Mouse (Mus musculus): Measurements from ENCODE around the gene Ccdc61. TPM values are rescaled to one million over a fixed set of nuclear protein-coding genes. Genes with fewer than 3 reads are reported as not detected.

Ccdc61 gene
- polyA plus RNA-seq, 1 experiment from 2014 or later, result 16.1 TPM

DNA sequence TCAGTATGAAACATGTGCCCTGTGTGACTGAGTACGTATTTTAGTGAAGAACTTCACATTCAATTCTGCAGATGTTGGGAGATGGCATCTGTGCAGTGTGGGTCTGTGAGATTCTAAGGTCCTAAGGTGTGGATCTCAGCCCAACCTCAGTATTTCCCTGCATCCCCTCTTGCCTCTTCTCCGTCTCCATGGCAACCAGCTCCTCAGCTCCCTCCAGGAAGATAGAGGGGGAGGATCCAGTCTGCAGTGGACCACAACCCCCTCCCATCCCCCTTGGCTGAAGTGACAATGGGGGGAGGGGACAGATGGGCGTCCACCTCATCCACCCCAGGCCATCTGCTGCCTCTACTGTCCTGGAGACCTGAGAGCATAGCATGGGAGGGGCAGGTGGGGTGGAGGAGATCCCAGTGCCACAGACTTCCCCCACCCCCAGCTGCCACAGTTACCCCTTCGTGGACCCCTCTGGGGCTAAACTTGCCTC lies 13.5 kb upstream of the Ccdc61 start:
- 7% methylated on average over 4 of the region's 4 CpGs for WGBS
- peaks cover 57% of the 10 kb centered on the region for H3K4me1 ChIP-seq (ENCODE audit: control insufficient read depth, insufficient read depth, low read length)
- H3K27ac ChIP-seq (replicated peaks; ENCODE audit: low read depth, low read length), result peak overlapping the region; percentile 98
- peak; percentile 21; the same call in 1 of the 2 replicates for ATAC-seq (ENCODE audit: low FRiP score, low TSS enrichment)
- DNase-seq, result peak; percentile 88
- H3K4me2 ChIP-seq (ENCODE audit: low read length), result peak overlapping the region; percentile 52
- H3K36me3 ChIP-seq (ENCODE audit: control insufficient read depth, insufficient read depth, low read length), result no peaks in the 10 kb centered on the region
- H3K27me3 ChIP-seq (ENCODE audit: control insufficient read depth, insufficient read depth, low read length), result no peaks in the 10 kb centered on the region
- peak overlapping the region; percentile 11; the same call in 1 of the 2 replicates for H3K4me3 ChIP-seq (replicated peaks; ENCODE audit: low read depth, low read length)
- H3K9me3 ChIP-seq (ENCODE audit: control insufficient read depth, low read length), result no peaks in the 10 kb centered on the region
- H3K9ac ChIP-seq (replicated peaks; ENCODE audit: low read length), result no peak overlapping the region; the same call in 1 of the 2 replicates

DNA sequence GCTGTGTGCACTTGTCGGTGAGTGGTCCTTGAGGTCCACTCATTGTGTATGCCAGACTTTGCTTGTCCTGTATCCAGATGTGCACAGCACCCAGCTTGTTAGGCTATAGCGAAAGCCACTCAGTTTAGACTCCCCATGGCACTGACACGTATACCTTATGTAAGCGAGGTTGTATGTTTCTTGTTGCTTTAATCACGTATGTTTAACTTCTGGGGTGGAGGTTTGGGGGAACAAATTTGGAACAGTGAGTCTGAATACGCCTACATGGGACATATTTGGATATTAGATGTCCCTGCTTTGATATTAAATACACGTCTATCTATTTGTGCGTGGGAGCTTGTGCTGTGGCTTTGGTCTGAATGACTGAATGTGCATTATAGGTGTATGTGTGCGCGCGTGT lies 13.1 kb upstream of the Ccdc61 start:
- peak overlapping the region; percentile 11 for H3K4me3 ChIP-seq (replicated peaks; ENCODE audit: low read depth, low read length)
- H3K9ac ChIP-seq (replicated peaks; ENCODE audit: low read length), result no peak overlapping the region; the same call in 1 of the 2 replicates
- no peaks in the 10 kb centered on the region for H3K9me3 ChIP-seq (ENCODE audit: control insufficient read depth, low read length)
- ATAC-seq (ENCODE audit: low FRiP score, low TSS enrichment) (no peak), DNase-seq (no peak)
- 45% methylated on average over 11 of the region's 11 CpGs for WGBS
- no peaks in the 10 kb centered on the region for H3K36me3 ChIP-seq (ENCODE audit: control insufficient read depth, insufficient read depth, low read length)
- peak overlapping the region; percentile 52 for H3K4me2 ChIP-seq (ENCODE audit: low read length)
- H3K27me3 ChIP-seq (ENCODE audit: control insufficient read depth, insufficient read depth, low read length), result no peaks in the 10 kb centered on the region
- peaks cover 52% of the 10 kb centered on the region for H3K4me1 ChIP-seq (ENCODE audit: control insufficient read depth, insufficient read depth, low read length)
- peak overlapping the region; percentile 98 for H3K27ac ChIP-seq (replicated peaks; ENCODE audit: low read depth, low read length)

DNA sequence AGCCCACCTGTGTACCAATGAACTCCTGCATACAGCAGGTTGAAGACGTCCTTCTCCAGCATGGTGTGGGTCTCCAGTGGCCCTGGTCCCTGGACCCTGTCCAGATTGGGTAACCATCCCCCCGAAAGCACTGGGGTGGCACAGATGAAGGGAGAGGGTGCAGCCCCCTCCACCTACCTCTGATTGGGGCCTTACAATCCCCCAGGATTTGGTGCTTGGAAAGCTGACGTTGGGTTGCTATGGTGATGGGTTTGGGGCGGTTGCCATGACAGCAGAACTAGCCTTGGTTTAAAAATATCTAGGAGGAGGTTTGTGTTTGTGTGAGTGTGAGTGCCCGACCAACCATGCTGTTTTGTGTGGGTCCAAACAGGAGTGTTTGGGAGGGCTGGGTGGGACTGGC lies 12.6 kb upstream of the Ccdc61 start:
- WGBS, result 8% methylated on average over 5 of the region's 5 CpGs
- no peaks in the 10 kb centered on the region for H3K36me3 ChIP-seq (ENCODE audit: control insufficient read depth, insufficient read depth, low read length)
- peak overlapping the region; percentile 52 for H3K4me2 ChIP-seq (ENCODE audit: low read length)
- 0 out of 2 replicates have a peak, but pooled peaks have one; percentile 10 for ATAC-seq (ENCODE audit: low FRiP score, low TSS enrichment)
- no peak overlapping the region; the same call in 1 of the 2 replicates for H3K9ac ChIP-seq (replicated peaks; ENCODE audit: low read length)
- H3K27ac ChIP-seq (replicated peaks; ENCODE audit: low read depth, low read length), result peak overlapping the region; percentile 98
- H3K4me1 ChIP-seq (ENCODE audit: control insufficient read depth, insufficient read depth, low read length), result peaks cover 47% of the 10 kb centered on the region
- H3K27me3 ChIP-seq (ENCODE audit: control insufficient read depth, insufficient read depth, low read length), result no peaks in the 10 kb centered on the region
- peak; percentile 92 for DNase-seq
- peak overlapping the region; percentile 11 for H3K4me3 ChIP-seq (replicated peaks; ENCODE audit: low read depth, low read length)
- no peaks in the 10 kb centered on the region for H3K9me3 ChIP-seq (ENCODE audit: control insufficient read depth, low read length)

DNA sequence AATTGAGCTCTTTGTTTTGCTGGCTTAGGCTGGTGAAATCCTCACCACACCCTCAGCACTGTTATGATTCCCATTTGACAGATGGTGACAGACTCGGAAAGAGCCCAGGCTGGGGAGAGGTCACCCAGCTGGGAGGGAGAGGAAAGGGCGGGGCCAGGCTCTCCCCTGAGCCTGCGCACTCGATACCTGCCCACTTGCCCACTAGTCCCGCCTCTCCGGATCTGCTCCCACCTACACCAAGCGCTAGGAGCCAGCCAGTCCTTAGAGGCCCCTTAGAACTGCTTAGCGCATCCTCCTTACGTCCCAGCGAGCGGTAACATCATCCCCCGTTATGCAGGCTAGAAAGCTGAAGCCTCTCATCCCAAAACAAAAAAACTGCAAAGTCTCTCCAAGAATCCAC lies 10.9 kb upstream of the Ccdc61 start:
- Histone ChIP-seq H3K4me2 (ENCODE audit: low read length) (peak overlapping the region; percentile 41), H3K36me3 (ENCODE audit: control insufficient read depth, insufficient read depth, low read length) (no peaks in the 10 kb centered on the region), H3K27ac (replicated peaks; ENCODE audit: low read depth, low read length) (peak overlapping the region; percentile 82), H3K27me3 (ENCODE audit: control insufficient read depth, insufficient read depth, low read length) (no peaks in the 10 kb centered on the region), H3K4me3 (replicated peaks; ENCODE audit: low read depth, low read length) (no peak overlapping the region), H3K4me1 (ENCODE audit: control insufficient read depth, insufficient read depth, low read length) (peaks cover 40% of the 10 kb centered on the region), H3K9me3 (ENCODE audit: control insufficient read depth, low read length) (no peaks in the 10 kb centered on the region), H3K9ac (replicated peaks; ENCODE audit: low read length) (peak overlapping the region; percentile 18; the same call in 1 of the 2 replicates)
- WGBS, result 3% methylated on average over 12 of the region's 12 CpGs
- ATAC-seq (ENCODE audit: low FRiP score, low TSS enrichment) (no peak), DNase-seq (peak; percentile 72)

DNA sequence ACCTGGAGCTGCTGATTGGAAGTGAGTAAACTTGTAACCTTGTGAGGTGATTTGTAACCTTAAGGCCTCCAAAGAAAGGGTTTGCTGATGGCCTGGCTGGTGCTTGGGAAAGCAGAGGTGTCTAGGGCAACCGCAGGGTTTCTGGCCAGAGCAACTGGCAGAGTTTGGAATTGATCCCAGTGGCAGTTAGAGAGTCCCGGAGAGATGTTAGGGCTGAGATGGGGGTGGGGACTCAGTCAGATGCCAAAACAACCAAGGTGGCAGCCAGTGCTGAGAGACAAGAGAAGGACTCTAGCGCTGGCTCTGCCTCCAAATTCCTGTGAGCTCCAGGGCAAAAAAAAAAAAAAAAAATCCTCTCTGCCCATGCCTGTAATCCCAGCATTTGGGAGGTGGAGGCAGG lies 7.7 kb upstream of the Ccdc61 start:
- Histone ChIP-seq H3K27me3 (ENCODE audit: control insufficient read depth, insufficient read depth, low read length) (no peaks in the 10 kb centered on the region), H3K9ac (replicated peaks; ENCODE audit: low read length) (no peak overlapping the region), H3K36me3 (ENCODE audit: control insufficient read depth, insufficient read depth, low read length) (no peaks in the 10 kb centered on the region), H3K27ac (replicated peaks; ENCODE audit: low read depth, low read length) (no peak overlapping the region), H3K9me3 (ENCODE audit: control insufficient read depth, low read length) (no peaks in the 10 kb centered on the region), H3K4me2 (ENCODE audit: low read length) (no peak overlapping the region), H3K4me3 (replicated peaks; ENCODE audit: low read depth, low read length) (no peak overlapping the region), H3K4me1 (ENCODE audit: control insufficient read depth, insufficient read depth, low read length) (peaks cover 19% of the 10 kb centered on the region)
- DNase-seq, result no peak
- WGBS, result 58% methylated on average over 3 of the region's 3 CpGs
- no peak for ATAC-seq (ENCODE audit: low FRiP score, low TSS enrichment)

DNA sequence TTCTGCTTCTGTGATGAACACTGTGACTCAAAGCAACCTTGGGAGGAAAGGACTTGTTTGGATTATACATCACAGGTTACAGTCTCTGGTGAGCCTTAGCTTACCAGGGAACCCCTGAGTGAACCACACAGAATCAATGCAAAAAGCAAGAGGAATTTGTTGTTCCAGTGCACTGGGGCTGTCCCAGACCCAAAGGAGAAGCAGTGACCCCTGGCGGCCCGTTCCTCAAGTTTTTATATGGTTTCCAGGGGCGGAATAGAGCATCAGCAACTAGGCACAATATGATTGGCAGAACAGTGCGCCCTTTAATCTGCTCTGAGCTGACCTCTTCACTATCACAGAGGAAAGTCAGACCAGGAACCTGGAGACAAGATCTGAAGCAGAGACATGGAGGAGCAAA lies 6.0 kb upstream of the Ccdc61 start:
- Histone ChIP-seq H3K27me3 (ENCODE audit: control insufficient read depth, insufficient read depth, low read length) (no peaks in the 10 kb centered on the region), H3K27ac (replicated peaks; ENCODE audit: low read depth, low read length) (no peak overlapping the region), H3K4me1 (ENCODE audit: control insufficient read depth, insufficient read depth, low read length) (peaks cover 5% of the 10 kb centered on the region), H3K9ac (replicated peaks; ENCODE audit: low read length) (no peak overlapping the region), H3K4me3 (replicated peaks; ENCODE audit: low read depth, low read length) (no peak overlapping the region), H3K4me2 (ENCODE audit: low read length) (no peak overlapping the region), H3K36me3 (ENCODE audit: control insufficient read depth, insufficient read depth, low read length) (no peaks in the 10 kb centered on the region), H3K9me3 (ENCODE audit: control insufficient read depth, low read length) (no peaks in the 10 kb centered on the region)
- ATAC-seq (ENCODE audit: low FRiP score, low TSS enrichment), result no peak
- WGBS, result 73% methylated on average over 4 of the region's 4 CpGs
- no peak for DNase-seq

DNA sequence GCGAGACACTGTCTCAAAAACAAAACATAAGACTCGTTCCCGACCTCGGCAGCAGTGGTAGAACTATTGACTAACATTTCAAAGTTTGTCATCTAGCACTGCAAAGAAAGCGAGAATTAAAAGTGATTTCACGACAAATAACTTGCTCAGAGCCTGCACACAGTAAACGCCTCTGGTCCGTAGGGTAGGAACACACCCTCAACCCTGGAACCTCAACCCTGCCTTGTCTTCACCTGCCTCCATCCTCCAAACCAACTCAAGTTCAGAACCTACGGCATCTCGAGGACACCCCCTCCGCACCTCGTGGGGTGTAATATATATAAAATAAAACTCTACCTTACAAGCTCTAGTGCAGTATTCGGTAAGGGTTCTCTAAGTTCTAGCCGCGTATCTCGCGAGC lies 418 bp downstream of the Ccdc61 start:
- WGBS, result 6% methylated on average over 17 of the region's 17 CpGs
- 0 out of 2 replicates have a peak, but pooled peaks cover 3% of the 10 kb centered on the region for H3K36me3 ChIP-seq (ENCODE audit: control insufficient read depth, insufficient read depth, low read length)

GRCm38 (mm10) chr7:18904971-18905370 lies 5.2 kb downstream of the Ccdc61 start:
- no peak overlapping the region for H3K9ac ChIP-seq (replicated peaks; ENCODE audit: low read length)
- H3K4me1 ChIP-seq (ENCODE audit: control insufficient read depth, insufficient read depth, low read length), result peaks cover 8% of the 10 kb centered on the region
- H3K4me2 ChIP-seq (ENCODE audit: low read length), result no peak overlapping the region
- no peak overlapping the region for H3K27ac ChIP-seq (replicated peaks; ENCODE audit: low read depth, low read length)
- no peak overlapping the region for H3K4me3 ChIP-seq (replicated peaks; ENCODE audit: low read depth, low read length)
- WGBS, result 80% methylated on average over 3 of the region's 3 CpGs
- H3K9me3 ChIP-seq (ENCODE audit: control insufficient read depth, low read length), result no peaks in the 10 kb centered on the region
- no peaks in the 10 kb centered on the region for H3K27me3 ChIP-seq (ENCODE audit: control insufficient read depth, insufficient read depth, low read length)
- H3K36me3 ChIP-seq (ENCODE audit: control insufficient read depth, insufficient read depth, low read length), result 0 out of 2 replicates have a peak, but pooled peaks cover 3% of the 10 kb centered on the region
- DNase-seq, result no peak
- ATAC-seq (ENCODE audit: low FRiP score, low TSS enrichment), result no peak

More for the DNA sequence above, 418 bp downstream of the Ccdc61 start:
- peak; percentile 24 for ATAC-seq (ENCODE audit: low FRiP score, low TSS enrichment)
- Histone ChIP-seq H3K27me3 (ENCODE audit: control insufficient read depth, insufficient read depth, low read length) (no peaks in the 10 kb centered on the region), H3K4me2 (ENCODE audit: low read length) (peak overlapping the region; percentile 77), H3K4me1 (ENCODE audit: control insufficient read depth, insufficient read depth, low read length) (peaks cover 8% of the 10 kb centered on the region), H3K9ac (replicated peaks; ENCODE audit: low read length) (peak overlapping the region; percentile 39; the same call in 1 of the 2 replicates), H3K9me3 (ENCODE audit: control insufficient read depth, low read length) (no peaks in the 10 kb centered on the region), H3K27ac (replicated peaks; ENCODE audit: low read depth, low read length) (no peak overlapping the region), H3K4me3 (replicated peaks; ENCODE audit: low read depth, low read length) (peak overlapping the region; percentile 57)
- DNase-seq, result no peak

DNA sequence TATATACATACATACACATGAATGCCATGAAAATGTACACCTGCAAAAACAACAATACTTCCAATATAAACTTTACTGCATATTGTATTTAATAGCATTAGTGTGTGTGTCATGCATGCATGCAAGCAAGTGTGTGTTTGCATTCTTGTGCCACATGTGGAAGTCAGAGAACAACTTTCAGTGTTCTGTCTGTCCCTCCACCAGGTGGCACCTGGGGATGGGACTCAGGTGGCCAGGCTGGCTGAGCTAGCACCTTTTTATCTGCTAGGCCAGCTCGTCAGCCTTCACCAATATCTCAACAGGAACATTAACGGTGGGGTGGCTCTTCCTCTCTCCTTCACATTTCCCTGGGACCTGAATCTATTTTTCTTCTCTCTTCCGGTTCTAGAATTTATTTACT lies 7.7 kb downstream of the Ccdc61 start:
- no peak overlapping the region for H3K27ac ChIP-seq (replicated peaks; ENCODE audit: low read depth, low read length)
- no peaks in the 10 kb centered on the region for H3K9me3 ChIP-seq (ENCODE audit: control insufficient read depth, low read length)
- H3K27me3 ChIP-seq (ENCODE audit: control insufficient read depth, insufficient read depth, low read length), result no peaks in the 10 kb centered on the region
- H3K9ac ChIP-seq (replicated peaks; ENCODE audit: low read length), result no peak overlapping the region; the same call in 1 of the 2 replicates
- no peak overlapping the region for H3K4me2 ChIP-seq (ENCODE audit: low read length)
- peak; percentile 29 for DNase-seq
- no peak for ATAC-seq (ENCODE audit: low FRiP score, low TSS enrichment)
- H3K4me3 ChIP-seq (replicated peaks; ENCODE audit: low read depth, low read length), result no peak overlapping the region
- H3K36me3 ChIP-seq (ENCODE audit: control insufficient read depth, insufficient read depth, low read length), result 0 out of 2 replicates have a peak, but pooled peaks cover 3% of the 10 kb centered on the region
- WGBS, result 74% methylated on average over 3 of the region's 3 CpGs
- H3K4me1 ChIP-seq (ENCODE audit: control insufficient read depth, insufficient read depth, low read length), result no peaks in the 10 kb centered on the region

Measured in midbrain, embryonic 14.5 days (tissue).